Mouse (Mus musculus) kidney, adult 2 months (tissue): Measurements from ENCODE around the gene Kcnq1.
A peak's percentile ranks its signal among the peaks of the same experiment; 100 is the strongest.

ENCODE experiments used
- CTCF ChIP-seq: fragments of 200-500 bp; conservative IDR thresholded peaks from 2 replicates; pipeline ENCODE4 v1.5.1; 2011; ENCODE audit warnings: low read depth, mild to moderate bottlenecking, control low read depth, low read length, moderate library complexity, mixed read lengths; ENCODE audit not compliant: insufficient read depth, insufficient read length
- POLR2A ChIP-seq: fragments of 200-500 bp; IDR thresholded peaks from one replicate; pipeline ENCODE4 v1.6.1; 2011; ENCODE audit warnings: low read depth, low read length, control low read depth

GRCm38 (mm10) chr7:143463865-143464415 is 357.8 kb downstream of the Kcnq1 start:
- TF ChIP-seq CTCF, result peak; percentile 82
- TF ChIP-seq POLR2A, result no peak
